Mouse (Mus musculus) embryonic facial prominence, embryonic 10.5 days (tissue): ENCODE results near the gene Kyat3. TPM values are rescaled to one million over a fixed set of nuclear protein-coding genes. Genes with fewer than 3 reads are reported as not detected.

Source experiments
- polyA plus RNA-seq: library from polyadenylated mRNA; unstranded; fragments of >200 nt; fragmentation: Nextera tagmentation; extraction: Ambion mirVana; gene quantifications from 2 replicates; pipeline ENCODE4 v1.2.1, GENCODE M21; 2016

Kyat3 gene
- polyA plus RNA-seq, 1 experiment from 2014 or later = 14.1 TPM

Other genes starting within 250 kb of the Kyat3 start
- not detected in 2 replicates for gene Gbp5, start 207.1 kb upstream of the Kyat3 start, polyA plus RNA-seq
- gene Gbp7, start 170.7 kb upstream of the Kyat3 start, polyA plus RNA-seq = 0.69 and 1.0 TPM in 2 replicates
- 0.21 and 0.39 TPM in 2 replicates for gene Gbp3, start 141.0 kb upstream of the Kyat3 start, polyA plus RNA-seq
- gene Gbp2b, start 106.2 kb upstream of the Kyat3 start, polyA plus RNA-seq = not detected in 2 replicates
- 0.06 and 0.10 TPM in 2 replicates for gene Gbp2, start 80.4 kb upstream of the Kyat3 start, polyA plus RNA-seq
- 91.6 and 91.8 TPM in 2 replicates for gene Gtf2b, start 64.0 kb downstream of the Kyat3 start, polyA plus RNA-seq
- gene Pkn2, start 181.0 kb downstream of the Kyat3 start, polyA plus RNA-seq = 55.0 and 55.6 TPM in 2 replicates